Mouse (Mus musculus) small intestine, adult 2 months (tissue): ENCODE results near the gene Olfr1238.

Experiments
- CTCF ChIP-seq: fragments of 200-500 bp; IDR thresholded peaks from 2 replicates; pipeline ENCODE4 v1.5.1; 2012; ENCODE audit warnings: low read depth, mild to moderate bottlenecking, control low read depth, inconsistent platforms, low read length, moderate library complexity, mixed read lengths; ENCODE audit not compliant: insufficient replicate concordance, insufficient read length; ENCODE audit errors: extremely low read depth
- POLR2A ChIP-seq: fragments of 200-500 bp; IDR thresholded peaks from 2 replicates; pipeline ENCODE4 v1.6.1; 2012; ENCODE audit warnings: low read depth, mild to moderate bottlenecking, control low read depth, inconsistent platforms, low read length, moderate library complexity

DNA sequence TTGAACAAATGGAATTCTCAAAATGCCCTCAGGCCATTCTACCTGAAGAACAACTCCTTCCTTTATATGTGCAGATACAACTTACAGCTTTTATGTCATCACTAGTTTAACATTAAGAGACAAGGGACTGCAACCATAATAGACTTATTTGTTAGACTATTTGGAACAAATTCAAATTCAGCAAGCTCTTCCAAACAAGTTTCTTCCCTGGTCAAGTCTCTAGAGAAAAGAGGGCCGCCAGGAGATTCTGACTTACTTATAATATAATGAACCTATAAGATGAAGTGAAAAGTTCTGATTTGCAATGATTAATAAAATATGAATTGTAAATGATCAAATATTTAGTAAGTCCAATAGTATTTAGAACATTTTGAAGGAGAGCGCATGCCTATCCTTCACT, at the start of gene Olfr1238:
- TF ChIP-seq CTCF: no peak
- no peak for TF ChIP-seq POLR2A
